Mouse (Mus musculus) layer of hippocampus, adult 11-12 months (tissue): Measurements from ENCODE around the gene Olfr552.
"Not testable (repeated sequence)": the region's sequence is repeated elsewhere in the genome, so short reads cannot be mapped to it uniquely, and the experiment has no call there.

Source experiments
- DNase-seq: peaks from one replicate; pipeline ENCODE4 v3.0.0; 2022; ENCODE audit warnings: low spot score

The Olfr552 gene

GRCm38 (mm10) chr7:102597378-102598031 is at the start of gene Olfr552:
Olfr552 (plus strand) TSS chr7:102597770.
- no peak for DNase-seq

GRCm38 (mm10) chr7:102549570-102549969 is 48.0 kb upstream of the Olfr552 start, which contains the start of gene Olfr549:
Olfr549 (plus strand) TSS chr7:102549870.
- DNase-seq, result no peak

GRCm38 (mm10) chr7:102553279-102553678 is 44.3 kb upstream of the Olfr552 start:
- DNase-seq, result no peak

- peak; percentile 68 for DNase-seq
Measured at GRCm38 (mm10) chr7:102564999-102565997, 32.3 kb upstream of the Olfr552 start, which contains the start of gene Trim21. Trim21 (minus strand) TSS chr7:102565486.

GRCm38 (mm10) chr7:102566219-102566618 is 31.4 kb upstream of the Olfr552 start:
- DNase-seq, result no peak

GRCm38 (mm10) chr7:102571142-102571541 is 26.4 kb upstream of the Olfr552 start, which contains the start of gene Olfr550:
Olfr550 (plus strand) TSS chr7:102571442.
- no peak for DNase-seq

- DNase-seq, result no peak
Measured at GRCm38 (mm10) chr7:102573174-102573830, 24.3 kb upstream of the Olfr552 start.

- no peak for DNase-seq
Measured at GRCm38 (mm10) chr7:102575998-102576397, 21.6 kb upstream of the Olfr552 start.

GRCm38 (mm10) chr7:102591786-102592185 is 5.8 kb upstream of the Olfr552 start, which contains the start of gene Olfr551:
Olfr551 (minus strand) TSS chr7:102591886.
- no peak for DNase-seq

GRCm38 (mm10) chr7:102618118-102618517 is 20.5 kb downstream of the Olfr552 start, which contains the start of gene Olfr553:
Olfr553 (minus strand) TSS chr7:102618218.
- DNase-seq, result no peak

GRCm38 (mm10) chr7:102619608-102620007 is 22.0 kb downstream of the Olfr552 start:
- DNase-seq, result no peak

GRCm38 (mm10) chr7:102620368-102620767 is 22.8 kb downstream of the Olfr552 start:
- not testable (repeated sequence) for DNase-seq

GRCm38 (mm10) chr7:102636665-102637064 is 39.1 kb downstream of the Olfr552 start:
- DNase-seq, result peak; percentile 56

GRCm38 (mm10) chr7:102638132-102638531 is 40.6 kb downstream of the Olfr552 start, which contains the start of gene Olfr554:
Olfr554 (plus strand) TSS chr7:102638432.
- DNase-seq, result no peak

- DNase-seq, result not testable (repeated sequence)
Measured at GRCm38 (mm10) chr7:102644945-102645344, 47.4 kb downstream of the Olfr552 start.
